Mouse (Mus musculus): ENCODE results near the gene Prickle2.
A peak's percentile ranks its signal among the peaks of the same experiment; 100 is the strongest.

Prickle2 gene

DNA sequence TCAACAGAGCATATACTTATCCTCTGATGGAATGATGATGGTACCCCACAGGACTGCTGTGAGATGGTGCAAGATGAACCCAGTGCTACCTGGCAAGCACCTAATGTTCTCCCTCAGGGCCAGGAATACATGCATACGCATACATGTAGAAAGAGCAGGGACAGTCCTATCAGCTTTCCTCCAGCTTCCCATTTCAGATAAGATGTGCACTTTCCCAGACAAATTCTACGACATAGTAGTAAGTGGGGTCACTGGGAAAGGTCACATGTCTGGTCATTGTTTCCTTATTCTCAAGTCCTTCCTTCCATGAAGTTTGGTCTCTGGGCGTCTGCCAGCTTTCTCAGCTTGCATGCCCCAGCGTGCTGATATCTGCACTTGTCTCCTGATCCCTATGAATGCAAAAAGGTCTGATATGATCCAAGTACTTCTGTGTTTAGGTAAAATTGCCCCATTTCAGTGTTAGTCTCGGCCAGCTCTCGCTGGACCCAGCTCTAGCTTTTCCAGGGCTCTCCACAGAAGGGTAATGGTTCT lies 187.5 kb downstream of the Prickle2 start:
- DNase-seq (ENCODE audit: low spot score), result no peak

DNA sequence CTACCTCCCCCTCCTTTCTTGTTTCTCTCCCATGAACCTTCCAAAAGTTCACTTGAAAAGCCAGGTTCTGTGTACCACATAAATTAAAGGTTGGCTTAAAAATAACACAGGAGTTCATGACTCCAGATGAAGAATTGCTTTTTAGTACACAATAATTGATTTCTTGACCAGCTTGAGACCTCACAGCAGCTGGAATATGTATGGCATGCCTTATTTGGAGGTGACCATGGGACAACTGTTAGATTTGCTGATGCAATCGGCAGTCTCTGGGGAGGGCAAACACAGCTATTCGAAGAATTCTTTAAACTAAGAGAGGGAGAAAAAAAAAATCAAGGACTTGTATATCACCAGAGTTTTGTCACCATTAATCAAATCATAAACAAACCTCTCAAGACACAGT lies 189.0 kb downstream of the Prickle2 start:
- no peak for DNase-seq (ENCODE audit: low spot score)

DNA sequence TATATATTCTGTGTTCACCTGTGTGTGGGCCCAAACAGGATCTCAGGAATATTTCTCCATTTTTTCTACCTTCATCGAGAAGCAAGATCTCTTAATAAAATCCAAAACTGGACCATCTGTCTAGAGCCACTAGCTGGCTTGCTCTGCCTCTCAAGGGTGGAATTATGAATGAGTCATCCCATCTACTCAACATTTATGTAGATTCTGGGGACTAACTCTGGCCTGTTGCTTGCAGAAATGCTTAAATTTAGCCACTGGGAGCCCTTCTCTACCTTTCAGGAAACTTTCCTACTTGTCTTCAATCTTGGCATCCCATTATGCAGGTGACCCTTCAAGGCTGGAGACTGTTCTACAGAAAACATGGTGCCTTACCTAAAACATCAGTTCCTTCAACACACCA lies 194.0 kb downstream of the Prickle2 start:
- no peak for DNase-seq (ENCODE audit: low spot score)

DNA sequence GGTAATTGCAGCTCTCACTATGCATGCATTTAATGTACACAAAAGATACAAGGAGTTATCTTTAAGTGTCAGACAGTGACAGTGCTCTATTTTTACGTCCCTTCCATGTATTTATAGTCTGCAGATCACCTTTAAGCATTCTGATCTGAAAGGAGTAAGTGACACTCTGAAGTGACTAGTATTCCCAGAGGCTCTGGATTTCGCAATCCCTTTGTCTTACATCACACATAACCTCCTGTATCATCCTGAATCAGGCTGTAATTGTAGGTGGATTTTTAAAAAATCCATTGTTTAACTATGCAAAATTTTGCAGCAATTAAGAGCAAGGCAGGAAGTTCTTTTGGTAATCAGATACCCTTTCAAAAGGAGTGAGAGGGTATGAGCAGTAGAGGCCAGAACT lies 196.2 kb downstream of the Prickle2 start:
- no peak for DNase-seq (ENCODE audit: low spot score)

DNA sequence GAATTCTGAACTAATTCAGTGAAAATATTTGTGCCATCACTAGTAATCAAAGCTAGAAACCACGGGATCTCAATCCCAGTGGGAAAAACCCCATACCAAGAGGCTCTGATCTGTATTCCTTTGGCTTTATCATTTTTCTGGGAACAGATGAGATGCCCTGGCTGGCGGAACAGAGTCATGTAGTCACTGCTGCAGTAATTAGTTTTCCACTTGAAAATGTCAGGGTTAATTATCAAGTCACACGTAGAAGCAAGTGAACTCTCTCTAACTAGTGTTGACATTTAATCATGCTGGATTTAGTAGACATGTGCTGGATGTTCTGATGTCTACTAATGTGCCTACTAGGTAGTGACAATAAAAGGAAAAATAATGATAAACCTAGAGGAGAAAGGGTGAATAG lies 199.7 kb downstream of the Prickle2 start:
- DNase-seq (ENCODE audit: low spot score), result no peak

DNA sequence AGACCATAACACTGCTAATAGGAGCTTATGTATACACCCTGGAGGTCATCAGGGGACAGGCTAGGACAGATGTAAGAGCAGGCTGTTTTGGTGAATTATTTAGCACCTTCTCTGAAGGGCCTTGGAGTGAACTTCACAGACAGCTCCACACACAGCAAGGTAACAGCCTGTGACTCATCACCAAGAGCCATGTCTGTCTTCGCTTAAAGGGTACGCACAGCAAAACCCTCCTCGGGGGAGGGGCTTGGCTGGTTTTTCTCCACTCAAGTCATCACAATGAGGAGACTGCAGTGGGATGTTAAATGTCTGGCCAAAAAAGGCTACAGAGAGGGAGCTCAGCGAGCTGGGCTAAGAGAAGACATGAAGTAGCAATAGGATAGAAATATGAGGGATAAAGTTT lies 206.5 kb downstream of the Prickle2 start:
- no peak for DNase-seq (ENCODE audit: low spot score)

DNA sequence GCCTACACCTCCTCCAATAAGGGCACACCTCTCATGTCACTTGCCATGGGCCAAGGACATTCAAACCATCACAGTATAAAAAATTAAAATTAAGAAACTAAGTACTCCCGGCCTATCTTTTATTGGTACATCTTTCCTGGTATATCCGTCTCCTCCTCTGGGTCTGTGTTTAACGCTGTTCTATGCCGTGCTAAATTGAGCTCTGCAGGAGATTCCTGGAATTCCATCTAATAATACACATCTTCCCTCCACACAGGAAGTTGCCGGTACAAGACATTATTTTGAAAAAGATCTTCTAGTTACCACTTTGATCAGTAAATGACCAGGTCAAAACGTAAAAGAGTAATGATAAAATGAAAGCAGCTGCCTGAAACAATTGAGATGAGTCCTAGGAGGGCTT lies 207.4 kb downstream of the Prickle2 start:
- DNase-seq (ENCODE audit: low spot score), result no peak

DNA sequence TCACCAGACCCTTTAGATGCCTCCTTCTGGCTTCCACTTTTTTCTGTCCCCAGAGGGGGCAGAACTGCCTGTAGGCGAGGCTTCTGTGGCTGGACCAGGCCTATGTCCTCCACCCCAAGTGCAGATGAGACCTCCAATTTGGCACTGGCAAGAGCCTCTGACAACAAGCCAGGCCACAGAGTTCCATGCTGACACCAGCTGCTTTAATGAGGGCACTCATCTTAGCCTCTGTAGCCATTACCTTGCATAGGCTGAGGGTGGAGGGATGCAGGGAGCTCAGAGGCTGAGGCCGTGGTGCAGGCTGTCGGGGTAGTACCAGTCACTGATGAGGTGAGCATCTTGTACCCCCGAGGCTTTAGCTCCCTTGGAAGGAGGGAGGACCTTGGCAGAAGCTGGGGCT lies 208.7 kb downstream of the Prickle2 start:
- no peak for DNase-seq (ENCODE audit: low spot score)

DNA sequence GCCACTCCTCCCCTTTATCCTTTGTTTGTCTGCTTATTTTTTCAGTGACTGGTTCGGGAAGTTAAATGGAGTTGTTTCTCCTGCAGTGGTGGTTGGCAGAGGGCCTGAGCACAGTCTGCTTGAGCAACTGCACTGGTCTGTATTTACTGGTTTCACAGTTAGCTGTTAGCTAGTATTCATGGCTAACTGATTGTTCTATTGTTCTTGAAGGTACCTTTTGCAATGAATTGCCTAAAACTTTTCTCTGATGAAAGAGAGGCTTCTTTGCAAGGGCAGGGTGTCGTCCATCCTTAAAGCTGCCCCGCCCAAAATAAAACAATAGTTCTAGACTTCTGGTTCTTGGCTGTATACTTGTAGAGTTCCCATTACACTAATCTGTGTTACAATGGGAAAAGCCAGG lies 210.5 kb downstream of the Prickle2 start:
- DNase-seq (ENCODE audit: low spot score), result no peak

DNA sequence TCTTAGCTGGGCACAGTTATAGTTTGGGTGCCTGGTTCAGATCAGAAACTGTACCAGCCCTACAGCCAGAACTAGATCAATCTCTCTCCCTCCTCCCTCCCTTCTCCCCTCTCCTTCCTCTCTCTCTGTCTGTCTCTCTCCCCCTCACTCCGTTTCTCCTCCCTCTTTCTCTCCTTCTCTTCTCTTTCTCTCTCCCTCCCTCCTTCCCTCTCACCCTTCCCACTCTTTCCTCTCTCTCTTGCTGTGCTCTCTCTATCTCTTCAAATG lies 224.3 kb downstream of the Prickle2 start:
- no peak for DNase-seq (ENCODE audit: low spot score)

DNA sequence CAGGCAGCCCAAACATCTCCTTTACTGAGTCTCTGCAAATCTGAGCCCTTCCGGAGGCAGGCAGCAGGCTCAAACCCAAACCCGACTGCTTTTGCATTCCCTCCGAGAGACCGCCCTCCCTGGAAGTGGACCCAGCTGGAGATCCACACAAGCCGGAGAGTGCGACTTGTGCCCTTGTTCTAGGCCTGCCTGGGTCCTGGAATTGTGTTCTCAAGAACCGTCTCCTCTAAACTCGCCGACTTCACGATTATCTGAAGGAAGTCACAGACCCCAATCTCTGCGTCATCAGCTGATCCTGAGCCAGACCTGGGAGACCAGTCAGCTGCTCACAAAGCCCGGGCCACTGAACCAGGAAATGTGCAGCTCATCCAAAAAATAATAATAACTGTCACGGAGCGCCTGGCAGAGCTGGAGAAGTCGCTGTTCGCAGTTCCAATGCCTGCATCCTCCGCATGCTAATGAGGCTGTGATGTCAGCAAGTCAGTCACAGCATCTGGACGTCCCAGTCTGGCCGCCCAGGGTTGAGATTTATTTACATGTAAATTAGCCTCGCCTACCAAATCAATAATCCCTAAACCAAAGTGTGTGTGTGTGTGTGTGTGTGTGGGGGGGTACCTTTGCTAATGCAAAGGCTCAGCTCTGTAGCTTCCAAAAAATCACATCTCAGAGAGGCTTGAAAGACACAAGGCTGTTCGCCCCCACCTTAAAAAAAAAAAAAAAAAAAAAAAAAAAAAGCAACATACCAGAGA lies 224.8 kb downstream of the Prickle2 start:
- DNase-seq (ENCODE audit: low spot score), result peak; percentile 71

DNA sequence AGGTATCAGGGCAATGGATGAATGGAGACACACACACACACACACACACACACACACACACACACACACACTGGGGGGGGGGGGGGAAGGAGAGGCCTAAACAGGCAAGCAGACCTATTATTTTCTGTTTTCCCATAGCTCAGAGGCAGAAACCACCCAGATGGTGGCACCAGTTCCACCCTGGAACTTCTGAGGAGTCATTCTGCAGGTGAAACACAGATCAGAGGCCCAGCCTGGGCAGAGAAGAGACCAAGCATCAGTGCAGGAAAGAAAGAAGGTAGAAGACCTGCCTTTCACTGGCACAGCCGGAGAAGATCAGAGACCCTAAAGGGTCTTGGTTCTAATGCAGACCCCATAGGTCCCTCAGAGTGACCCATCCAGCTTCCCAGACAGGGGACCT lies 227.3 kb downstream of the Prickle2 start:
- no peak for DNase-seq (ENCODE audit: low spot score)

DNA sequence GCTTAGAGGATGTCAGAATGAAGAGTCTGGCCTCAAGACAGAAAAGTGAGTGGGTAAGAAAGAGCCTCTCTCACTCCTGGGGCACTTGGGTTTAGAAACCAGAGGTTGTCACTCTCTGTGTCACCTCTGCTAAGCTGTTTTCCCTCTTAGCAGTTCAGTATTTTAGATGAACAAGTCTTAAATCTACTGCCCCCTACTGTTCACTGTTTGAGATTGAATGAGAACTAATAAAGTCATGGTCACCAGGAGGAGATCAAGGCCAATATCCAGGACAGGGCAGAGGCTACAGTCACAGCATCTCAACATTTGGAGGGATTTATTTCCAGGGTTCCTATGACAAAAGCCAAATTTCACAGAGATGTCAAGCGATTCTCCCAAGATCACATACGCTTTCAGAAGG lies 228.3 kb downstream of the Prickle2 start:
- no peak for DNase-seq (ENCODE audit: low spot score)

DNA sequence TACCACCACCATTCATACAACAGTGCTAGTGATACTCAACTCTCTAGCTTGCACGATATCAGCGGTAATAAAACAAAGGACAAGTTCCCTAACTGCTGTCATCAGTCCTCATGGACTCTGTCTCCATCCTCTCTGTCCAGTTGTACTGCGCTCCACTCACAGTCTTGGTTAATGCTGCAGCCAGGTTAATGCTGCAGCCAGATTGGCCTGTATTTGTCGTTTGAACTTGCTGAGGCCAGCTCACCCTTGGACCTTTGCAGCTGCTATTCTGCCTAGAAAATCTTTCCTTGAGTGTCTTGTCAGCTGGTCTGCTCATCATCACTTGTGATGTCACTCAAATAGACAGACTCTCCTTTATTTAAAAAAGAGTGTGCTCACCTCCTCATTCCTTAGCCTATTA lies 236.5 kb downstream of the Prickle2 start:
- DNase-seq (ENCODE audit: low spot score), result no peak

DNA sequence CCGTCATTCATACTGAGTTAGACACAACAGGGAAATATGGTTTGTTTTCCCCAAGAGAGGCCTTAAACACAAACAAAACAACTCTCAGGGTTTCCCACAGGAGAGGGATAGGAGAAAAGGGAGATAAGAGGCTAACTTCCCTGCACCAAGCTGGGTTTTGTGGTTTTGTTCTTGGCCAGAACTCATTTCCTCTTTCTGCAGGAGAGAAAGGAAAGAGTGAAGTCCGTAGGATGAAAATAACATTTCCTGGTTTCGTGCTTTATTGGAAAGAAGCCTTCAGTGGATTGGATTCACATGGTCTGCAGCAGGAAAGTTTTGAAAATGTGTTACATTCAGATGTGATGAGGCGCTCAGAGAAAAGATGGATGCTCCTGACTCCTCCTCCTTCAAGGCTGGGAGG lies 237.1 kb downstream of the Prickle2 start:
- DNase-seq (ENCODE audit: low spot score), result no peak

DNA sequence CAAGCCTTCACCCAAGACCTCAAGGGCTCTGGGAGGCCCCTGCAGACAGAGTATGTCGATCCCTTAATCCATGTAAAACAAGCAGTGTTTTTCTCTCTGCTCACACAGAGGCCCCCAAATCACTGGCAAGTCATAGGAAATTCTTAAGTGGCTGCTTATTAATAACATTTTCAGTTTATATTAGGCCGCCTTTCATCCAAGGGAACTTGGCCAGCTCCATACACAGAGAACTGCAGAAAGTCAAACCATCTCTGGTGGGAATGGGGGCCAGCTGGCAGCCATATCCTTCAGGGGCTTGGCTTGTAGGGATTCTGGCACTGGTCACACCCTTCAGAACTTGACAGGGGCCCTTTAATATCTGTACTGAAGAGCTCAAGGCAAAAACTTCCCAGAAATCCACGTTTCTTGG lies 237.6 kb downstream of the Prickle2 start:
- no peak for DNase-seq (ENCODE audit: low spot score)

DNA sequence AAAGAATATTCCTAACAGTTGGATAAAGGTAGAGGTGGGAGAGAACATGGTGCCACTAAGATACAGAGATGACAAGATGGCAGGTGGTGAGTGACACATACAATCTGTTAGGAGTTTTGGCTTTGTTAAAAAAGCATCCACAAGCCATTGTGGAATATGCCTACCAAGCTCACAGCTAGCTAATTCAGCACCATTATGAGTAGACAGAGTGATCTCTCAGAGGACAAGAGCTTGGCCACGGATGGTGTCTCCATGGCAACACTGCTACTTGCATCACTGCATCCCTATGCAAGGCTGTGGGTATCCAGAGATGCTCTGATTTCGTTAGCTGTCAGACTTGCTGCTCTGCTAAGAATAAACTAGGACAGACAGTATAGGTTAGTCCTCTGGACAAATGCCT lies 238.6 kb downstream of the Prickle2 start:
- DNase-seq (ENCODE audit: low spot score), result no peak

DNA sequence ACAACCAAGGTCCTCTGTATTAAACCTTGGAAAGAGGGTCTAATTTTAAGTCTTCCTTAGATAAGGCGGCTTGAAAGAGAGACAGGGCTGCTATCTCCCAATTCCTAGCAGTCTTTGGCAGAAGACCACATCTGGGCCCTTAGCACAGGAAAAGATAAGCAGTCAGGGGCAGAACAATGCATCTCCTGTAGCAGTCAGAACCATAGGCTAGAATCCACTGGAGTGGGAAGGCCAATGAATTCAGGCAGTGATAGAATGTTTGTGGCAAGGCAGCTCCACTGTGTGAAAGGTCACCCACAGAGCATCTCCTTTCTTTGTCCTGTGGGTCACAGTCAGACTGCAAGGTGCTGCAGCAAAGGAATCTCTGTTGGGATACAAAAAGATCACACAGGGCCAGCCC lies 240.3 kb downstream of the Prickle2 start:
- no peak for DNase-seq (ENCODE audit: low spot score)

DNA sequence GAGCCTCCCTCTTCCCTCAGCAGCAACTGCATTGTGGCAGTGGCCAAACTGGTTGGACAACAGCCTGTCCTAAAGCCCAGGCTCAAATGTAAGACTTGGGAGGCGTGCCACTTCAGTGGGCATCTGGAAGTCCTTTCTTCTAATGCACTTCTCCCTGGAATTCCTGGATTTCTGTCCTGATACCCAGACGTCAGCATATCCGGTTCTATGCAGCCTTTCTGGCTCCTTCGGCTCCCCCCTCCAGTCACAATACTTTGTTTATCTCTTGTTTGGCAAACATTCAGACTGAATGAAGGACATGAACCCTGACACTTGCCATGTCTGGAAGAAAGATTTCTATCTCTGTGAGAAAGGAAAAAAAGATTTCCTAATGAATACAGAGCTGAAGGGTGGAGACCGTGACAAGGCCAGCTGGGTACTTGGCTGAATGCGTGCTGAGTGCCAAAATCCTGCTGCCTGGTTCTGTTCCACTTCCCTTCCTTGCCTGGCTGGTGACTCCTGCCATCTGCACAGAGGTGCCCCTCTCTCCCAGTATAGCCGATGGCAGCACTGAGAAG lies 241.1 kb downstream of the Prickle2 start:
- DNase-seq (ENCODE audit: low spot score), result no peak

DNA sequence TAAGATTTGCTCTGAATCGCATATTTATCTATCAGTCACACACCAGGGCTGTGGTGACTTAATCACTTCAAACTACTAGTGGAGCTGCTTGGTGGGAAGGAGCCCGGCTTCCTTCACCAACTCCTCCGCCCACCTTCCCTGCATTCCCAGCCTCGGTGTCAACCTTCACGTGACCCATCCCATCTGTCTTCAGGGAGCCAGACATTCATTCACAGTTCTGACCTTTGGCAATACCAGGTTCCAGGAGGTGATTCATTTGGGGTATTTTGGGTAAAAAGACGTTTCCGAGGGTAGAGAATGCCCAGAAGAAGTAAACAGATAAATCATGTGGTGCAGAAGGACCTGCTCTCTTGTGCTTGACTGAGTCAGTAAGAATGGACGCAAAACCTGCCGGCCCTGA lies 242.2 kb downstream of the Prickle2 start:
- no peak for DNase-seq (ENCODE audit: low spot score)

DNA sequence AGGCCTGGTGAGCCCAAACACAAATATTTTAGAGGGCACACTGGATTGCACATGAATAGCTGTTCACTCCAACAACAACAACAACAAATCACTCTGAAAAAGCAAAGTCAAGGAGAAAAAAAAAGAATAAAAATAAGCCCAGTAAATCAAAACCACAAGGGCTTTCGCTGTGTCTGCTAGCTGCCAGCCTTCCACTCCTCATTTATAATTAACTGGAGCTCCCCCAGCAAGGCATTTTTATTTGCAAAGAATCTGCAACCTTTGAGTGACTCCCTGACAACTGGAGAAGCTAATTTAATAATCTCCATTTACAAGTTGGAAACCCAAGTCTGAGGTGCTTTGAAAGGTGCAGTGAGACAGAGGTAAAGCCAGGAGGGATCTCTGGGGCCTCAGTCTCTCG lies 245.2 kb downstream of the Prickle2 start:
- DNase-seq (ENCODE audit: low spot score), result no peak

DNA sequence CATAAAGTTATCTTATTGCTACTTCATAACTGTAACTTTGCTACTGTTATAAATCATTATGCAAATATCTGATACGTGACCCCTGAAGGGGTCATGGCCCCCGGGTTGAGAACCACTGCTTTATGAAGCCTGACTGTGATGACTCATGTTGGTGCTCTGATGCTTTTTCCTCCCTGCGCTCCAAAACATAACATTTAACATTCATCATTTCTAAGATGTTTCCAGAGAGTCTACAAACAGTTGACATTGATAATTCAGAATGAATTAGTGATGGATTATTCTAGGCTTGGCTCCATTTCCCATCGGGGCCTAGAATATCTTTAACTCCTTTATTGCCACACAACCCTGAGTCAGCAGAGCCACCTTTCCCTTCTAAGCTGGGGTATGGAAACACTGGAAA lies 247.9 kb downstream of the Prickle2 start:
- DNase-seq (ENCODE audit: low spot score), result no peak

DNA sequence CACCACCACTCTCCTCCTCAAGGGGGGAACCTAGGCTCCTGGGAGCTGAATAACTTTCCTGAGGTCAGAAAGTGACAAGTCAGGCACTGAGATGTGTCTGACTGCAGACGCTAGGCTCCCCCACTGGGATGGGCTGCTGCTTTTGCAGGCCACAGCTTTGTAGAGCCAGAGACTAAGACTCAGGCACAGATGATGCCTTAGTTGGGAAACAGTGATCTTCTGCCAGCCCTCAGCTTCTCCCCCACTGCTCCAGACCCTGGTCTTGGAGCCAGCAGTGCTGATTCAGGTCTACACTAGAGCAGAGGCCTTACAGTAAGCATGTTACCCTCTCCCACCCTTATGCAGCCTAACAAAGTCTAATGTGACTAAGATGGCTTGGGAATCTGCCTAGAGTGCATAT lies 254.5 kb downstream of the Prickle2 start:
- no peak for DNase-seq (ENCODE audit: low spot score)

DNA sequence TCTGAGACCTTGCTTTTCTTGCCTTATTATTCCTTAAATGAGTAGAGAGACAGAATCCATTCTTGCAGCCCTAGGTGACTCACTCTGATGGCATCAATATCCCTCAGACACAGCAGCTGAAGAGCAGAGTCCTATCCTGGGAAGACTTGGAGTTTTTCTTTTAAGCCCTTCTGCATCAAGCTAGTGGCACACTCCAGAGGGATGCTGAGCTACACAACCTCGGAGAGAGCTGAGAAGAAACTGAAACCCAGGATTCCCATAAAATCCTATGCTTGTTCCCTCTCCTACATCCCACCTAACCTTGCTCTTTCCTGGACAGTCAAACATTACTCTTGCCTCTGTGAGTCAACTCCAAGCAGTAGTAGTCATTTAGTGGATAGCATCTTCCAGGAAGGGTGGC lies 256.0 kb downstream of the Prickle2 start:
- DNase-seq (ENCODE audit: low spot score), result no peak

Measured in testis, postnatal 10 days (tissue).